Mouse (Mus musculus) liver, embryonic 11.5 days (tissue): ENCODE data around the gene Otoa. TPM values are rescaled to one million over a fixed set of nuclear protein-coding genes. Genes with fewer than 3 reads are reported as not detected.

Experiments
- ATAC-seq: fragments of 200-750 bp; cut with Nextera tagmentation; replicated peaks from 2 replicates; pipeline ENCODE4 v1.8.0; 2017; ENCODE audit warnings: moderate number of reproducible peaks, mild to moderate bottlenecking, moderate TSS enrichment, moderate library complexity; ENCODE audit not compliant: low FRiP score
- DNase-seq: peaks from one replicate; pipeline ENCODE4 v3.0.0-alpha.2; 2017; ENCODE audit warnings: low spot score
- H3K27ac ChIP-seq: fragments of 300-500 bp; sonication (generic); 2 replicates; pipeline ENCODE4 v1.5.1; 2014; ENCODE audit warnings: mild to moderate bottlenecking, low read depth, low read length, control low read depth
- H3K27me3 ChIP-seq: fragments of 300-500 bp; sonication (generic); replicated peaks from 2 replicates; pipeline ENCODE4 v1.6.1; 2014; ENCODE audit warnings: low read length, mixed read lengths; ENCODE audit not compliant: control insufficient read depth, insufficient read depth
- H3K36me3 ChIP-seq: fragments of 300-500 bp; sonication (generic); 2 replicates; pipeline ENCODE4 v1.6.1; 2014; ENCODE audit warnings: mild to moderate bottlenecking, low read length, moderate library complexity, mixed read lengths; ENCODE audit not compliant: control insufficient read depth, insufficient read depth
- H3K4me1 ChIP-seq: fragments of 300-500 bp; sonication (generic); replicated peaks from 2 replicates; pipeline ENCODE4 v1.6.1; 2014; ENCODE audit warnings: low read length, mixed read lengths; ENCODE audit not compliant: control insufficient read depth, insufficient read depth
- H3K4me2 ChIP-seq: fragments of 300-500 bp; sonication (generic); 2 replicates; pipeline ENCODE4 v1.6.1; 2014; ENCODE audit warnings: mild to moderate bottlenecking, control low read depth, moderate library complexity
- H3K4me3 ChIP-seq: fragments of 300-500 bp; sonication (generic); 2 replicates; pipeline ENCODE4 v1.5.1; 2014; ENCODE audit warnings: low read depth, low read length, control low read depth
- H3K9ac ChIP-seq: fragments of 300-500 bp; sonication (generic); 2 replicates; pipeline ENCODE4 v1.6.1; 2014; ENCODE audit warnings: low read depth, low read length, control low read depth
- H3K9me3 ChIP-seq: fragments of 300-500 bp; sonication (generic); 2 replicates; pipeline ENCODE4 v1.6.1; 2016; ENCODE audit warnings: low read length, inconsistent platforms, mixed read lengths; ENCODE audit not compliant: control insufficient read depth
- WGBS: fragments of 180-500 bp; shearing (Covaris S2); extraction: QIAGEN DNeasy Blood & Tissue Kit; methylation state at CpG from one replicate; pipeline ENCODE4 v1.1.7; 2014; 5-methylcytosine and 5-hydroxymethylcytosine counted together
- polyA plus RNA-seq: library from polyadenylated mRNA; unstranded; fragments of >200 nt; fragmentation: Nextera tagmentation; extraction: Ambion mirVana; gene quantifications from 2 replicates; pipeline ENCODE4 v1.2.1, GENCODE M21; 2014

Otoa gene
- polyA plus RNA-seq: 0.16 TPM in 1 of 2 replicates, not detected in the other

GRCm38 (mm10) chr7:121081350-121081749, at the start of gene Otoa:
Otoa (plus strand) TSS chr7:121081650.
- Histone ChIP-seq H3K27me3 (no peaks in the 10 kb centered on the region), H3K36me3 (peaks cover 9% of the 10 kb centered on the region), H3K27ac (no peak within 1 kb of the TSS), H3K4me1 (no peaks in the 10 kb centered on the region), H3K4me3 (no peak within 1 kb of the TSS), H3K9me3 (no peaks in the 10 kb centered on the region), H3K4me2 (no peak within 1 kb of the TSS), H3K9ac (no peak within 1 kb of the TSS)
- 88% methylated on average over 4 of the region's 4 CpGs for WGBS
- DNase-seq: no peak
- ATAC-seq: no peak

DNA sequence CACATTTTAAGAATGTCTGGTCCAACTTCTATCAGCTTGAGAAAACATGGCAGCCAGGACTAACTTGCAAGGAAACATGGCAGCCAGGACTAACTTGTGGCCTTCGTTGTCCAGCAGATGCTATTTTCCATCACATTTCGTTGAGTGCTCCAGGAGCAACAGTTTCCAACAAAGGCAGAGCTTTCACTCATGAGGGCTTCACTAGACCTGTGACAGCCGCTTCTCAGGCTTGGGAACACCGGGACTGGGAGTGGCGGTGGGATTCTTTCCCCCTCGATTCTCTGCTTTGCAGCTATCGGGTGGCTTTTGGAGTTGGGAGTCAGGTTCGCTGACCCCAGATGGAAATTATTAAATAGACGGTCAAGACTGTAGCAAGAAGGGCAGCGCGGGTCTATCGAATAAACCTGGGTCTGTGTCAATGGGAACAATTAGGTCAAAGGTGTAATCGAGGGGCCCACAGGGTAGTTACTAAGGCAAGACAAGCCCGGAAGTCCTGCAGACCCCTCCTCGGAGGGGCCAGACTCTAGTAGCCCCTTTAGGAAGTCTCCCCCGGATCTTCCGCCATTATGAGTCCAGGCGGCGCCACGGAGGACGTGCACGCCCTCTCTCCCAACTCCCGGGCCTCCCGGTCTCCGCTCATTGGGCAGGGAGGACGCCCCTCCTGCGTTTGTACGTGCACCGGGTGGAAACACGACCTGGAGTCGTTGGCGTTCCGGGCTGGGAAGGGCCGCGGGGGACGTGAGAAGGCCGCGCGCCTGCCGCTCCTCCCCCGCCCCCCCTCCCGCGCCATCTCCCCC, 47.4 kb upstream of the Otoa start, which contains the start of gene Mettl9:
Gene Mettl9 (plus strand): TSS at position 590 of the 797 bp plus-strand sequence.
- Histone ChIP-seq H3K9me3 (no peaks in the 10 kb centered on the region), H3K4me1 (peaks cover 8% of the 10 kb centered on the region), H3K27me3 (no peaks in the 10 kb centered on the region; the same call in 1 of the 2 replicates), H3K4me2 (peak within 1 kb of the TSS; percentile 84), H3K4me3 (peak within 1 kb of the TSS; percentile 97), H3K27ac (peak within 1 kb of the TSS; percentile 91), H3K36me3 (no peaks in the 10 kb centered on the region), H3K9ac (peak within 1 kb of the TSS; percentile 98)
- WGBS: 4% methylated on average over 40 of the region's 43 CpGs
- ATAC-seq: peak; percentile 98
- peak; percentile 98 for DNase-seq

GRCm38 (mm10) chr7:121034701-121035141, 46.7 kb upstream of the Otoa start:
- Histone ChIP-seq H3K27me3 (no peaks in the 10 kb centered on the region; the same call in 1 of the 2 replicates), H3K9me3 (no peaks in the 10 kb centered on the region), H3K4me3 (peak overlapping the region; percentile 97), H3K27ac (peak overlapping the region; percentile 91), H3K36me3 (no peaks in the 10 kb centered on the region), H3K4me1 (peaks cover 8% of the 10 kb centered on the region), H3K4me2 (peak overlapping the region; percentile 75), H3K9ac (peak overlapping the region; percentile 98)
- DNase-seq (no peak), ATAC-seq (peak; percentile 74)
- under 1% methylated on average over 38 of the region's 63 CpGs for WGBS

DNA sequence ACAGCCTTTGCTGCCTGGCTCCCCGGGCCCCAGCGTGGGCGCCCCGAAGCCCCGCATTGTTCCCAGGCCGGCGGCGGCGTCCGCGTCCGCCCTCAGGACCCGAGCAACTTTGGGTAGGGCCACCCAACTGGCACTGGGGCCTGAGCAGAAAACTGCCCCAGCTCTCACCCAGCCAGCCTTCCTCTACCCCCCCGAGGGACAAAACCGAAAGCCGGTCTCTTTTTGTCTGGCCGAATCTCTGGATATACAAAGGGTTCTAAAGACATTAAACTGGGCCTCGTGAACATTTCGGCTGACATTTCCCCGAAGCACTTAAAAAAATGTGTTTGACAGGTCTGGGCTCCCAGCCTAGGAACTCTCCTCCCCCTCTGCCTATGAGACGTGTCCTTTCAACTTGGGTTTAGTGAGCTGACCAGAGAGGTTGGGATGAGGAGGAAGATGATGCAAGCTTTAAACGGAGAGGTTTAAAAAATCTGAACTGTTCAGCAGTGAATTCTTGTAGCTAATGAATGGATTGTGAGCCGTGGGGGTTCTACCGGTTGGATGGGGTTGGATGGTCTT, 46.2 kb upstream of the Otoa start:
- peak; percentile 32 for ATAC-seq
- WGBS: under 1% methylated on average over 24 of the region's 24 CpGs

GRCm38 (mm10) chr7:121040595-121040994, 40.9 kb upstream of the Otoa start:
- H3K4me2 ChIP-seq: no peak overlapping the region
- no peaks in the 10 kb centered on the region for H3K27me3 ChIP-seq
- peaks cover 16% of the 10 kb centered on the region for H3K4me1 ChIP-seq
- H3K9ac ChIP-seq: no peak overlapping the region
- WGBS: 75% methylated on average over 4 of the region's 4 CpGs
- no peak overlapping the region for H3K27ac ChIP-seq
- no peak overlapping the region for H3K4me3 ChIP-seq
- H3K9me3 ChIP-seq: no peaks in the 10 kb centered on the region
- DNase-seq (no peak), ATAC-seq (no peak)
- H3K36me3 ChIP-seq: no peaks in the 10 kb centered on the region

More for the DNA sequence above, 46.2 kb upstream of the Otoa start:
- peaks cover 12% of the 10 kb centered on the region for H3K4me1 ChIP-seq
- no peaks in the 10 kb centered on the region; the same call in 1 of the 2 replicates for H3K27me3 ChIP-seq
- peak; percentile 64 for DNase-seq
- peak overlapping the region; percentile 97 for H3K4me3 ChIP-seq
- peak overlapping the region; percentile 98 for H3K9ac ChIP-seq
- peak overlapping the region; percentile 91 for H3K27ac ChIP-seq
- no peaks in the 10 kb centered on the region for H3K36me3 ChIP-seq
- no peaks in the 10 kb centered on the region for H3K9me3 ChIP-seq
- H3K4me2 ChIP-seq: peak overlapping the region; percentile 75

- no peaks in the 10 kb centered on the region for H3K27me3 ChIP-seq
- H3K4me3 ChIP-seq: no peak overlapping the region
- no peaks in the 10 kb centered on the region for H3K36me3 ChIP-seq
- H3K4me2 ChIP-seq: no peak overlapping the region
- no peak overlapping the region for H3K27ac ChIP-seq
- no peaks in the 10 kb centered on the region for H3K9me3 ChIP-seq
- ATAC-seq (no peak), DNase-seq (no peak)
- no peak overlapping the region for H3K9ac ChIP-seq
- peaks cover 8% of the 10 kb centered on the region for H3K4me1 ChIP-seq
- WGBS: 77% methylated on average over 1 of the region's 1 CpGs
Measured at GRCm38 (mm10) chr7:121041989-121042388, 39.5 kb upstream of the Otoa start.

- ATAC-seq (no peak), DNase-seq (no peak)
- H3K9me3 ChIP-seq: no peaks in the 10 kb centered on the region
Measured at GRCm38 (mm10) chr7:121043004-121043403, 38.4 kb upstream of the Otoa start.

GRCm38 (mm10) chr7:121043510-121043909, 37.9 kb upstream of the Otoa start:
- H3K4me1 ChIP-seq: peaks cover 8% of the 10 kb centered on the region

More at GRCm38 (mm10) chr7:121043004-121043403, 38.4 kb upstream of the Otoa start:
- WGBS: 88% methylated on average over 3 of the region's 3 CpGs
- Histone ChIP-seq H3K27me3 (no peaks in the 10 kb centered on the region), H3K9ac (no peak overlapping the region), H3K4me1 (peaks cover 8% of the 10 kb centered on the region), H3K4me2 (no peak overlapping the region), H3K36me3 (no peaks in the 10 kb centered on the region), H3K27ac (no peak overlapping the region), H3K4me3 (no peak overlapping the region)

More at GRCm38 (mm10) chr7:121043510-121043909, 37.9 kb upstream of the Otoa start:
- DNase-seq: no peak
- Histone ChIP-seq H3K9me3 (no peaks in the 10 kb centered on the region), H3K27me3 (no peaks in the 10 kb centered on the region), H3K36me3 (no peaks in the 10 kb centered on the region), H3K9ac (no peak overlapping the region), H3K4me3 (no peak overlapping the region), H3K4me2 (no peak overlapping the region), H3K27ac (no peak overlapping the region)
- 77% methylated on average over 1 of the region's 1 CpGs for WGBS
- no peak for ATAC-seq
